Mouse (Mus musculus) hindbrain, embryonic 12.5 days (tissue): ENCODE measurements around the gene Trmo. TPM values are rescaled to one million over a fixed set of nuclear protein-coding genes. Genes with fewer than 3 reads are reported as not detected.

Experiments used
- ATAC-seq: fragments of 200-750 bp; cut with Nextera tagmentation; 2 replicates; pipeline ENCODE4 v1.8.0; 2017; ENCODE audit warnings: moderate TSS enrichment; ENCODE audit not compliant: low FRiP score
- H3K27ac ChIP-seq: fragments of 300-500 bp; sonication (generic); 2 replicates; pipeline ENCODE4 v1.5.1; 2016; ENCODE audit warnings: mild to moderate bottlenecking
- H3K27me3 ChIP-seq: fragments of 300-500 bp; sonication (generic); 2 replicates; pipeline ENCODE4 v1.6.1; 2016; ENCODE audit warnings: mild to moderate bottlenecking
- H3K36me3 ChIP-seq: fragments of 300-500 bp; sonication (generic); 2 replicates; pipeline ENCODE4 v1.6.1; 2016; ENCODE audit warnings: mild to moderate bottlenecking
- H3K4me1 ChIP-seq: fragments of 300-500 bp; sonication (generic); 2 replicates; pipeline ENCODE4 v1.6.1; 2016
- H3K4me2 ChIP-seq: fragments of 300-500 bp; sonication (generic); replicated peaks from 2 replicates; pipeline ENCODE4 v1.6.1; 2016; ENCODE audit warnings: mild to moderate bottlenecking
- H3K4me3 ChIP-seq: fragments of 300-500 bp; sonication (generic); 2 replicates; pipeline ENCODE4 v1.5.1; 2016; ENCODE audit warnings: mild to moderate bottlenecking
- H3K9ac ChIP-seq: fragments of 300-500 bp; sonication (generic); 2 replicates; pipeline ENCODE4 v1.6.1; 2016; ENCODE audit warnings: mild to moderate bottlenecking, moderate library complexity
- H3K9me3 ChIP-seq: fragments of 300-500 bp; sonication (generic); replicated peaks from 2 replicates; pipeline ENCODE4 v1.6.1; 2016; ENCODE audit warnings: mild to moderate bottlenecking
- WGBS: fragments of 180-500 bp; shearing (Covaris S2); methylation state at CpG from one replicate; pipeline ENCODE4 v1.1.7; 2016; 5-methylcytosine and 5-hydroxymethylcytosine counted together
- polyA plus RNA-seq: library from polyadenylated mRNA; unstranded; fragments of >200 nt; fragmentation: Nextera tagmentation; extraction: Ambion mirVana; gene quantifications from 2 replicates; pipeline ENCODE4 v1.2.1, GENCODE M21; 2016

Trmo gene
- 8.1 and 9.0 TPM in 2 replicates for polyA plus RNA-seq

GRCm38 (mm10) chr4:46389013-46389611 is at the start of gene Trmo:
Gene Trmo (minus strand): TSS chr4:46389437.
- Histone ChIP-seq H3K4me3 (peak within 1 kb of the TSS; percentile 64), H3K9ac (peak within 1 kb of the TSS; percentile 76), H3K27me3 (no peaks in the 10 kb centered on the region), H3K4me1 (peaks cover 6% of the 10 kb centered on the region; the same call in 1 of the 2 replicates), H3K4me2 (peak within 1 kb of the TSS; percentile 57), H3K36me3 (peaks cover 17% of the 10 kb centered on the region), H3K27ac (peak within 1 kb of the TSS; percentile 89), H3K9me3 (no peaks in the 10 kb centered on the region)
- under 1% methylated on average over 56 of the region's 56 CpGs for WGBS
- peak; percentile 98 for ATAC-seq

- H3K27me3 ChIP-seq = no peaks in the 10 kb centered on the region
- H3K4me3 ChIP-seq = no peak overlapping the region
- no peak for ATAC-seq
- 88% methylated on average over 12 of the region's 12 CpGs for WGBS
- no peak overlapping the region for H3K9ac ChIP-seq
- no peaks in the 10 kb centered on the region for H3K36me3 ChIP-seq
- peaks cover 4% of the 10 kb centered on the region; the same call in 1 of the 2 replicates for H3K4me1 ChIP-seq
- no peak overlapping the region for H3K27ac ChIP-seq
- no peaks in the 10 kb centered on the region for H3K9me3 ChIP-seq
- H3K4me2 ChIP-seq = no peak overlapping the region
Measured at GRCm38 (mm10) chr4:46432339-46433036, 43.3 kb upstream of the Trmo start.

- WGBS = 42% methylated on average over 10 of the region's 10 CpGs
- no peak for ATAC-seq
- no peak overlapping the region for H3K27ac ChIP-seq
Measured at GRCm38 (mm10) chr4:46428903-46429499, 39.8 kb upstream of the Trmo start.

GRCm38 (mm10) chr4:46422625-46423024 is 33.4 kb upstream of the Trmo start:
- no peak for ATAC-seq
- no peaks in the 10 kb centered on the region for H3K9me3 ChIP-seq
- WGBS = 80% methylated on average over 8 of the region's 8 CpGs
- H3K4me2 ChIP-seq = no peak overlapping the region
- H3K27me3 ChIP-seq = no peaks in the 10 kb centered on the region
- H3K4me1 ChIP-seq = no peaks in the 10 kb centered on the region
- no peaks in the 10 kb centered on the region for H3K36me3 ChIP-seq
- H3K27ac ChIP-seq = no peak overlapping the region
- no peak overlapping the region for H3K9ac ChIP-seq
- no peak overlapping the region for H3K4me3 ChIP-seq

More at GRCm38 (mm10) chr4:46428903-46429499, 39.8 kb upstream of the Trmo start:
- Histone ChIP-seq H3K4me3 (no peak overlapping the region), H3K27me3 (no peaks in the 10 kb centered on the region), H3K4me2 (no peak overlapping the region; the same call in 1 of the 2 replicates), H3K9me3 (no peaks in the 10 kb centered on the region), H3K36me3 (no peaks in the 10 kb centered on the region), H3K4me1 (peaks cover 4% of the 10 kb centered on the region; the same call in 1 of the 2 replicates), H3K9ac (no peak overlapping the region)

- no peak overlapping the region for H3K9ac ChIP-seq
- H3K4me1 ChIP-seq = no peaks in the 10 kb centered on the region
- H3K36me3 ChIP-seq = no peaks in the 10 kb centered on the region
- no peak overlapping the region for H3K27ac ChIP-seq
- H3K27me3 ChIP-seq = no peaks in the 10 kb centered on the region
- no peaks in the 10 kb centered on the region for H3K9me3 ChIP-seq
- no peak overlapping the region for H3K4me2 ChIP-seq
- no peak for ATAC-seq
- 91% methylated on average over 9 of the region's 9 CpGs for WGBS
- H3K4me3 ChIP-seq = no peak overlapping the region
Measured at GRCm38 (mm10) chr4:46418851-46419250, 29.6 kb upstream of the Trmo start.

GRCm38 (mm10) chr4:46417491-46417890 is 28.3 kb upstream of the Trmo start:
- no peak overlapping the region for H3K27ac ChIP-seq
- no peaks in the 10 kb centered on the region for H3K9me3 ChIP-seq
- no peak for ATAC-seq
- H3K9ac ChIP-seq = no peak overlapping the region
- H3K4me2 ChIP-seq = no peak overlapping the region
- H3K36me3 ChIP-seq = no peaks in the 10 kb centered on the region
- H3K4me3 ChIP-seq = no peak overlapping the region
- WGBS = 64% methylated on average over 3 of the region's 3 CpGs
- H3K4me1 ChIP-seq = no peaks in the 10 kb centered on the region
- H3K27me3 ChIP-seq = no peaks in the 10 kb centered on the region

- Histone ChIP-seq H3K9me3 (no peaks in the 10 kb centered on the region), H3K4me2 (no peak within 1 kb of the TSS), H3K27ac (no peak within 1 kb of the TSS), H3K27me3 (no peaks in the 10 kb centered on the region), H3K4me3 (no peak within 1 kb of the TSS), H3K4me1 (no peaks in the 10 kb centered on the region), H3K9ac (no peak within 1 kb of the TSS), H3K36me3 (no peaks in the 10 kb centered on the region)
- no peak for ATAC-seq
- 82% methylated on average over 7 of the region's 7 CpGs for WGBS
Measured at GRCm38 (mm10) chr4:46413406-46413805, 24.2 kb upstream of the Trmo start, which contains the start of gene Hemgn. Gene Hemgn (minus strand): TSS chr4:46413506.

- ATAC-seq = no peak
- no peak overlapping the region for H3K27ac ChIP-seq
- 59% methylated on average over 1 of the region's 1 CpGs for WGBS
Measured at GRCm38 (mm10) chr4:46412113-46412512, 22.9 kb upstream of the Trmo start.

GRCm38 (mm10) chr4:46411489-46411888 is 22.3 kb upstream of the Trmo start:
- no peak for ATAC-seq
- no peaks in the 10 kb centered on the region for H3K4me1 ChIP-seq
- H3K9me3 ChIP-seq = no peaks in the 10 kb centered on the region
- no peaks in the 10 kb centered on the region for H3K27me3 ChIP-seq
- no peak overlapping the region for H3K4me2 ChIP-seq
- H3K36me3 ChIP-seq = no peaks in the 10 kb centered on the region
- 87% methylated on average over 6 of the region's 6 CpGs for WGBS
- no peak overlapping the region for H3K27ac ChIP-seq
- no peak overlapping the region for H3K9ac ChIP-seq
- H3K4me3 ChIP-seq = no peak overlapping the region

More at GRCm38 (mm10) chr4:46412113-46412512, 22.9 kb upstream of the Trmo start:
- Histone ChIP-seq H3K4me3 (no peak overlapping the region), H3K27me3 (no peaks in the 10 kb centered on the region), H3K4me1 (no peaks in the 10 kb centered on the region), H3K9ac (no peak overlapping the region), H3K36me3 (no peaks in the 10 kb centered on the region), H3K9me3 (no peaks in the 10 kb centered on the region), H3K4me2 (no peak overlapping the region)

GRCm38 (mm10) chr4:46410677-46411076 is 21.4 kb upstream of the Trmo start:
- ATAC-seq = no peak
- WGBS = 88% methylated on average over 5 of the region's 5 CpGs
- no peak overlapping the region for H3K27ac ChIP-seq
- H3K4me2 ChIP-seq = no peak overlapping the region
- H3K9ac ChIP-seq = no peak overlapping the region
- H3K4me3 ChIP-seq = no peak overlapping the region
- no peaks in the 10 kb centered on the region for H3K9me3 ChIP-seq
- H3K27me3 ChIP-seq = no peaks in the 10 kb centered on the region
- no peaks in the 10 kb centered on the region for H3K36me3 ChIP-seq
- no peaks in the 10 kb centered on the region for H3K4me1 ChIP-seq

GRCm38 (mm10) chr4:46406966-46407703 is 17.9 kb upstream of the Trmo start:
- no peaks in the 10 kb centered on the region for H3K4me1 ChIP-seq
- WGBS = 91% methylated on average over 8 of the region's 8 CpGs
- no peak overlapping the region for H3K9ac ChIP-seq
- no peaks in the 10 kb centered on the region for H3K36me3 ChIP-seq
- H3K4me3 ChIP-seq = no peak overlapping the region
- no peak overlapping the region for H3K4me2 ChIP-seq
- H3K9me3 ChIP-seq = no peaks in the 10 kb centered on the region
- H3K27me3 ChIP-seq = no peaks in the 10 kb centered on the region
- H3K27ac ChIP-seq = no peak overlapping the region
- ATAC-seq = no peak
